ENCODE assay signal across 9 mouse cellular contexts in the genomic region with DNA sequence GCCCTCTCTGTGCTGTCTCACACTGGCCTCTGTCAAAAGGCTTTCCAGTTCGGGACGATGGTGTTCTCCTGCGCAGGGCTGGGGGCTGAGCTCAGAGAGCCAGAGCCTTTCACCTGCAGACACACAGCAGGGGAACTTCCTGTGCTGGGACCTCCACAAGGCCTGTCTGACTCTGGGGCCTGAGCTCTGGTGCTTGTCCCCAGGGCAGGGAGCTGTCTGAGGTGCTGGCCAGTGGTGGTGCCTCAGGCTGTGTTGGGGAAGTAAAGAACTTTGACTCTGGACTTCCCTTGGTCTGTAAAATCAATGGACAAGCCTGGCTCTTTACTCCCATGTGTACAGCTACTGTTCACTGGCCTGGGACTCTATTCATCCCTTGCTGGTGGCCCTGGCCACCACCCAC. TPM values are rescaled to one million over a fixed set of nuclear protein-coding genes. Genes with fewer than 3 reads are reported as not detected.
DNase-seq lines count a peak whose midpoint lies in the region; ATAC-seq and TF ChIP-seq lines count a peak whose summit lies in the region.
"Had no signal": no experiment of that assay in that cellular context is flagged by ENCODE, and none has a peak within 500 bp of the region (broad histone marks: within the 10 kb centered on the region; RNA-seq: fewer than 3 reads in every experiment).

No protein-coding gene starts in this region.

- H3K27me3 ChIP-seq in heart, embryonic 11.5 days (ENCODE audit: control insufficient read depth, insufficient read depth, low read length), result peaks cover 8% of the 10 kb centered on the region; the same call in 1 of the 2 replicates
- H3K27me3 ChIP-seq in heart, adult 2 months (ENCODE audit: control insufficient read depth, insufficient read depth, low read length), result no peaks in the 10 kb centered on the region
- no peaks in the 10 kb centered on the region for H3K27me3 ChIP-seq in embryonic facial prominence, embryonic 12.5 days

- DNase-seq in heart, adult 2 months, result no peak
- peak; percentile 16 for DNase-seq in thymus, postnatal 14 days
- no peak for DNase-seq in thymus, adult 18-20 months
- DNase-seq in testis, postnatal 10 days (ENCODE audit: low spot score), result peak; percentile 75
- no peak for DNase-seq in spleen, postnatal 4 days (ENCODE audit: low spot score in 2 of 2)
- DNase-seq: liver, embryonic 13.5 days had no signal

- no peak for TF ChIP-seq CTCF in heart, adult 2 months (IDR thresholded peaks at IDR 0.05)

- no peak for TF ChIP-seq POLR2A in heart, adult 2 months (IDR thresholded peaks at IDR 0.05; ENCODE audit: insufficient read depth, low read depth, low read length)

- no peak for TF ChIP-seq EP300 in heart, adult 2 months (IDR thresholded peaks at IDR 0.05; ENCODE audit: insufficient read depth, low read depth, low read length)

- peaks cover 4% of the 10 kb centered on the region for H3K4me1 ChIP-seq in heart, embryonic 11.5 days (ENCODE audit: control insufficient read depth, insufficient read depth, low read length)
- peaks cover 39% of the 10 kb centered on the region for H3K4me1 ChIP-seq in heart, adult 2 months (ENCODE audit: control insufficient read depth, insufficient read depth, low read length)
- H3K4me1 ChIP-seq in embryonic facial prominence, embryonic 12.5 days, result peaks cover 39% of the 10 kb centered on the region
- H3K4me1 ChIP-seq: liver, embryonic 13.5 days had no signal

- no peaks in the 10 kb centered on the region for H3K36me3 ChIP-seq in heart, embryonic 11.5 days (ENCODE audit: control insufficient read depth, insufficient read depth, low read length)
- no peaks in the 10 kb centered on the region; the same call in 1 of the 2 replicates for H3K36me3 ChIP-seq in heart, adult 2 months (ENCODE audit: control insufficient read depth, insufficient read depth, low read length)
- H3K36me3 ChIP-seq in embryonic facial prominence, embryonic 12.5 days, result peaks cover 5% of the 10 kb centered on the region; the same call in 1 of the 2 replicates
- H3K36me3 ChIP-seq: liver, embryonic 13.5 days had no signal

- no peak overlapping the region for H3K4me2 ChIP-seq in heart, embryonic 11.5 days
- H3K4me2 ChIP-seq in embryonic facial prominence, embryonic 12.5 days (replicated peaks), result no peak overlapping the region
- H3K4me2 ChIP-seq: liver, embryonic 13.5 days had no signal

- no peak overlapping the region for H3K27ac ChIP-seq in heart, embryonic 11.5 days (ENCODE audit: low read depth, low read length)
- H3K27ac ChIP-seq in heart, adult 2 months, result no peak overlapping the region
- H3K27ac ChIP-seq in embryonic facial prominence, embryonic 12.5 days, result peak overlapping the region; percentile 18; the same call in 1 of the 2 replicates
- H3K27ac ChIP-seq: liver, embryonic 13.5 days had no signal

- H3K9me3 ChIP-seq in heart, embryonic 11.5 days (replicated peaks; ENCODE audit: control insufficient read depth, low read length), result no peaks in the 10 kb centered on the region
- H3K9me3 ChIP-seq in embryonic facial prominence, embryonic 12.5 days, result no peaks in the 10 kb centered on the region
- H3K9me3 ChIP-seq: liver, embryonic 13.5 days had no signal

- WGBS in heart, embryonic 11.5 days (ENCODE audit: insufficient replicate concordance), result 7% methylated on average over 3 of the region's 3 CpGs
- 41% methylated on average over 3 of the region's 3 CpGs for WGBS in heart, adult 2 months
- WGBS in embryonic facial prominence, embryonic 12.5 days, result 0% methylated on average over 3 of the region's 3 CpGs

- intact Hi-C loops in heart, adult 2 months (cut with DNase I), result loop anchor here (5.0 kb wide), 1 partner anchor 56 kb away; no protein-coding TSS in a partner anchor

- ATAC-seq in heart, embryonic 11.5 days (replicated peaks; ENCODE audit: insufficient number of reproducible peaks, low FRiP score, low TSS enrichment), result 0 out of 2 replicates have a peak, but pooled peaks have one; percentile 11
- ATAC-seq in embryonic facial prominence, embryonic 12.5 days (ENCODE audit: insufficient number of reproducible peaks, insufficient read depth, low FRiP score, low TSS enrichment), result no peak
- no peak for ATAC-seq in megakaryocyte, adult 5-6 weeks (ENCODE audit: poor library complexity, severe bottlenecking)

- H3K4me3 ChIP-seq in heart, embryonic 11.5 days (ENCODE audit: low read depth, low read length), result no peak overlapping the region
- no peak overlapping the region for H3K4me3 ChIP-seq in heart, adult 2 months
- H3K4me3 ChIP-seq in embryonic facial prominence, embryonic 12.5 days, result no peak overlapping the region
- H3K4me3 ChIP-seq: liver, embryonic 13.5 days had no signal

- no peaks in the 10 kb centered on the region for H3K79me2 ChIP-seq in heart, adult 2 months (replicated peaks; ENCODE audit: control insufficient read depth, insufficient read depth, low read length)

- H3K9ac ChIP-seq in heart, embryonic 11.5 days (ENCODE audit: low read depth, low read length), result no peak overlapping the region
- H3K9ac ChIP-seq in heart, adult 2 months (ENCODE audit: low read depth, low read length), result no peak overlapping the region
- H3K9ac ChIP-seq in embryonic facial prominence, embryonic 12.5 days, result no peak overlapping the region
- H3K9ac ChIP-seq: liver, embryonic 13.5 days had no signal

RNA-seq across cellular contexts. Expression of a gene that starts 8.8 kb away (rescaled TPM):
- polyA plus RNA-seq in heart, embryonic 11.5 days (2014; fragmentation: Nextera tagmentation; extraction: Ambion mirVana), result 105 and 137 TPM in 2 replicates
- total RNA-seq in heart, adult 2 months (2021), result 10 to 100 TPM; 55.8 to 56.9 TPM
- polyA plus RNA-seq in heart, adult 2 months (2012; rRNA removed), result 117 and 153 TPM in 2 replicates
- 179 and 200 TPM in 2 replicates for polyA plus RNA-seq in embryonic facial prominence, embryonic 12.5 days (2016; fragmentation: Nextera tagmentation; extraction: Ambion mirVana)
- not detected in 2 replicates for total RNA-seq in megakaryocyte, adult 5-6 weeks (2015)
- not detected in 2 replicates for total RNA-seq in megakaryocyte, adult 5-6 weeks (2017)

Comparison
In these comparisons a context has a peak if more than half of its experiments do, and no peak if none do; other contexts are left out.
1. DNase-seq: peak in thymus, postnatal 14 days (single experiment) and testis, postnatal 10 days (single experiment); none in heart, adult 2 months (0 of 2), thymus, adult 18-20 months (0 of 2) and spleen, postnatal 4 days (0 of 2).